26 mouse cellular contexts compared by ENCODE assay signal in genomic region chr12:26418322-26418721, GRCm38 (mm10). TPM values are rescaled to one million over a fixed set of nuclear protein-coding genes. Genes with fewer than 3 reads are reported as not detected.
DNase-seq lines count a peak whose midpoint lies in the region; ATAC-seq lines count a peak whose summit lies in the region.
"Had no signal": no experiment of that assay in that cellular context is flagged by ENCODE, and none has a peak within 500 bp of the region (broad histone marks: within the 10 kb centered on the region; RNA-seq: fewer than 3 reads in every experiment).

No protein-coding gene starts in this region.

- H3K27me3 ChIP-seq in midbrain, embryonic 15.5 days (replicated peaks), result no peaks in the 10 kb centered on the region
- H3K27me3 ChIP-seq: midbrain, embryonic 13.5 days; neural tube, embryonic 15.5 days; Patski had no signal

- H3K4me2 ChIP-seq in midbrain, embryonic 15.5 days, result no peak overlapping the region
- H3K4me2 ChIP-seq: heart, embryonic 13.5 days; liver, embryonic 15.5 days; midbrain, embryonic 13.5 days; neural tube, embryonic 15.5 days had no signal

- no peaks in the 10 kb centered on the region for H3K36me3 ChIP-seq in midbrain, embryonic 15.5 days (replicated peaks)
- H3K36me3 ChIP-seq: heart, embryonic 13.5 days; liver, embryonic 15.5 days; midbrain, embryonic 13.5 days; neural tube, embryonic 15.5 days had no signal

- no peak for ATAC-seq in CD4-positive, CD25-positive, alpha-beta regulatory T cell, adult 4 months
- ATAC-seq in common myeloid progenitor, adult 5-6 weeks (replicated peaks; ENCODE audit: low read depth, poor library complexity, severe bottlenecking), result peak; percentile 77
- ATAC-seq in neutrophil, adult 5-6 weeks (ENCODE audit: extremely low read depth, insufficient number of reproducible peaks, low FRiP score, poor library complexity, severe bottlenecking), result peak; percentile 83
- ATAC-seq in megakaryocyte-erythroid progenitor cell, adult 5-6 weeks (replicated peaks; ENCODE audit: low FRiP score, low TSS enrichment, poor library complexity, severe bottlenecking), result no peak
- no peak for ATAC-seq in midbrain, embryonic 15.5 days (replicated peaks)
- ATAC-seq: hindbrain, embryonic 16.5 days; intestine, postnatal 0 days; midbrain, embryonic 13.5 days; Patski had no signal

- no peak overlapping the region for H3K4me3 ChIP-seq in midbrain, embryonic 15.5 days
- H3K4me3 ChIP-seq: heart, embryonic 13.5 days; layer of hippocampus, adult 2 months; liver, embryonic 15.5 days; midbrain, embryonic 13.5 days; neural tube, embryonic 15.5 days had no signal

- no peak overlapping the region for H3K27ac ChIP-seq in midbrain, embryonic 15.5 days
- H3K27ac ChIP-seq: heart, embryonic 13.5 days; kidney, postnatal 0 days; layer of hippocampus, adult 2 months; liver, embryonic 15.5 days; midbrain, embryonic 13.5 days; neural tube, embryonic 15.5 days had no signal

- no peaks in the 10 kb centered on the region for H3K9me3 ChIP-seq in midbrain, embryonic 15.5 days
- H3K9me3 ChIP-seq: heart, embryonic 13.5 days; liver, embryonic 15.5 days; midbrain, embryonic 13.5 days; neural tube, embryonic 15.5 days had no signal

- 87% methylated on average over 4 of the region's 4 CpGs for WGBS in midbrain, embryonic 15.5 days

- H3K4me1 ChIP-seq in midbrain, embryonic 15.5 days, result peaks cover 14% of the 10 kb centered on the region

- peak; percentile 34 for DNase-seq in CD4-positive, CD25-positive, alpha-beta regulatory T cell, adult 2 months (ENCODE audit: low read depth, low spot score)
- peak; percentile 73 for DNase-seq in 416B (ENCODE audit: low read depth)
- no peak for DNase-seq in left cerebral cortex, adult 11 months (ENCODE audit: low spot score)
- DNase-seq: adrenal gland, postnatal 10 days; cerebellum, postnatal 10 days; embryo, embryonic 11 days; heart, adult 18-20 months; heart, postnatal 4 days; layer of hippocampus, postnatal 36 days; lung, postnatal 10 days; right cerebral cortex, postnatal 25 days; thymus, postnatal 36 days had no signal

- H3K9ac ChIP-seq in midbrain, embryonic 15.5 days, result no peak overlapping the region
- H3K9ac ChIP-seq: heart, embryonic 13.5 days; liver, embryonic 15.5 days; midbrain, embryonic 13.5 days; neural tube, embryonic 15.5 days had no signal

RNA-seq across cellular contexts. Expression of gene Rnf144a, which starts 3.3 kb away (rescaled TPM):
- polyA plus RNA-seq in CD4-positive, CD25-positive, alpha-beta regulatory T cell, adult 4 months (2017; shearing (Covaris generic)), result 1 to 10 TPM; 4.9 to 6.5 TPM
- total RNA-seq in common myeloid progenitor, adult 5-6 weeks (2017), result 31.0 and 42.0 TPM in 2 replicates
- 193 and 199 TPM in 2 replicates for total RNA-seq in neutrophil, adult 5-6 weeks (2017)
- total RNA-seq in megakaryocyte-erythroid progenitor cell, adult 5-6 weeks (2014; fragmentation: Nextera tagmentation), result 12.5 and 13.4 TPM in 2 replicates
- total RNA-seq in megakaryocyte-erythroid progenitor cell, adult 5-6 weeks (2017), result 9.9 and 18.6 TPM in 2 replicates
- polyA plus RNA-seq in midbrain, embryonic 15.5 days (2015; fragmentation: Nextera tagmentation; extraction: Ambion mirVana), result 29.9 and 30.8 TPM in 2 replicates

RNA-seq across cellular contexts. Expression of gene Rsad2, which starts 37.9 kb away (rescaled TPM):
- 1 to 10 TPM; 3.9 to 5.8 TPM for polyA plus RNA-seq in CD4-positive, CD25-positive, alpha-beta regulatory T cell, adult 4 months (2017; shearing (Covaris generic))
- 1.8 and 4.1 TPM in 2 replicates for total RNA-seq in common myeloid progenitor, adult 5-6 weeks (2017)
- total RNA-seq in neutrophil, adult 5-6 weeks (2017), result 104 and 110 TPM in 2 replicates
- 0.89 and 1.2 TPM in 2 replicates for total RNA-seq in megakaryocyte-erythroid progenitor cell, adult 5-6 weeks (2014; fragmentation: Nextera tagmentation)
- 1.2 and 3.4 TPM in 2 replicates for total RNA-seq in megakaryocyte-erythroid progenitor cell, adult 5-6 weeks (2017)
- polyA plus RNA-seq in midbrain, embryonic 15.5 days (2015; fragmentation: Nextera tagmentation; extraction: Ambion mirVana), result 0.39 and 0.75 TPM in 2 replicates

RNA-seq across cellular contexts. Expression of gene Cmpk2, which starts 50.7 kb away (rescaled TPM):
- polyA plus RNA-seq in CD4-positive, CD25-positive, alpha-beta regulatory T cell, adult 4 months (2017; shearing (Covaris generic)), result 1 to 10 TPM; 8.2 to 8.8 TPM
- 11.2 and 15.8 TPM in 2 replicates for total RNA-seq in common myeloid progenitor, adult 5-6 weeks (2017)
- 35.9 and 51.3 TPM in 2 replicates for total RNA-seq in neutrophil, adult 5-6 weeks (2017)
- 27.8 and 37.9 TPM in 2 replicates for total RNA-seq in megakaryocyte-erythroid progenitor cell, adult 5-6 weeks (2014; fragmentation: Nextera tagmentation)
- total RNA-seq in megakaryocyte-erythroid progenitor cell, adult 5-6 weeks (2017), result 22.0 and 22.7 TPM in 2 replicates
- polyA plus RNA-seq in midbrain, embryonic 15.5 days (2015; fragmentation: Nextera tagmentation; extraction: Ambion mirVana), result 15.6 TPM in 2 replicates

Comparison
In these comparisons a context has a peak if more than half of its experiments do, and no peak if none do; other contexts are left out.
1. ATAC-seq: peak in common myeloid progenitor, adult 5-6 weeks (single experiment) and neutrophil, adult 5-6 weeks (single experiment); none in CD4-positive, CD25-positive, alpha-beta regulatory T cell, adult 4 months (single experiment), megakaryocyte-erythroid progenitor cell, adult 5-6 weeks (single experiment) and midbrain, embryonic 15.5 days (single experiment).
2. RNA of gene Rsad2, which starts 37.9 kb away (total RNA-seq): 104 to 110 TPM in neutrophil, adult 5-6 weeks; 1.8 to 4.1 TPM in common myeloid progenitor, adult 5-6 weeks and 0.89 to 3.4 TPM in megakaryocyte-erythroid progenitor cell, adult 5-6 weeks; every median in the first group is over 10 times any median in the second.